29 mouse cellular contexts compared by ENCODE assay signal in genomic region chr1:68424336-68424983, GRCm38 (mm10).
DNase-seq lines count a peak whose midpoint lies in the region; ATAC-seq and TF ChIP-seq lines count a peak whose summit lies in the region.
"Had no signal": no experiment of that assay in that cellular context is flagged by ENCODE, and none has a peak within 500 bp of the region (broad histone marks: within the 10 kb centered on the region; RNA-seq: fewer than 3 reads in every experiment).

No protein-coding gene starts in this region.

- no peaks in the 10 kb centered on the region for H3K9me3 ChIP-seq in embryonic facial prominence, embryonic 11.5 days (replicated peaks; ENCODE audit: control insufficient read depth, low read length)
- H3K9me3 ChIP-seq in embryonic facial prominence, embryonic 10.5 days: no peaks in the 10 kb centered on the region
- H3K9me3 ChIP-seq in kidney, embryonic 15.5 days (replicated peaks): no peaks in the 10 kb centered on the region
- no peaks in the 10 kb centered on the region for H3K9me3 ChIP-seq in kidney, embryonic 14.5 days (ENCODE audit: control insufficient read depth, low read length)
- no peaks in the 10 kb centered on the region for H3K9me3 ChIP-seq in midbrain, embryonic 11.5 days (ENCODE audit: control insufficient read depth, low read length)
- H3K9me3 ChIP-seq in midbrain, postnatal 0 days (ENCODE audit: low read length): no peaks in the 10 kb centered on the region
- H3K9me3 ChIP-seq: embryonic facial prominence, embryonic 15.5 days; forebrain, embryonic 13.5 days; hindbrain, embryonic 10.5 days; limb, embryonic 15.5 days; liver, embryonic 13.5 days; midbrain, embryonic 15.5 days; neural tube, embryonic 12.5 days had no signal

- H3K27me3 ChIP-seq in embryonic facial prominence, embryonic 11.5 days (ENCODE audit: control insufficient read depth, insufficient read depth, low read length): no peaks in the 10 kb centered on the region
- H3K27me3 ChIP-seq in embryonic facial prominence, embryonic 10.5 days (replicated peaks; ENCODE audit: low read depth, poor library complexity, severe bottlenecking): no peaks in the 10 kb centered on the region
- no peaks in the 10 kb centered on the region for H3K27me3 ChIP-seq in kidney, embryonic 15.5 days
- no peaks in the 10 kb centered on the region for H3K27me3 ChIP-seq in kidney, embryonic 14.5 days (ENCODE audit: control insufficient read depth, insufficient read depth, low read length)
- H3K27me3 ChIP-seq in midbrain, embryonic 11.5 days (ENCODE audit: control insufficient read depth, insufficient read depth, low read length): no peaks in the 10 kb centered on the region
- no peaks in the 10 kb centered on the region for H3K27me3 ChIP-seq in midbrain, postnatal 0 days (ENCODE audit: insufficient read depth, low read length)
- H3K27me3 ChIP-seq in cerebellum, adult 2 months (ENCODE audit: control insufficient read depth, insufficient read depth, low read length): no peaks in the 10 kb centered on the region
- H3K27me3 ChIP-seq: embryonic facial prominence, embryonic 15.5 days; forebrain, embryonic 13.5 days; limb, embryonic 15.5 days; liver, embryonic 13.5 days; midbrain, embryonic 15.5 days; neural tube, embryonic 12.5 days had no signal

- 66% methylated on average over 5 of the region's 5 CpGs for WGBS in embryonic facial prominence, embryonic 11.5 days
- WGBS in embryonic facial prominence, embryonic 10.5 days: 77% methylated on average over 5 of the region's 5 CpGs
- WGBS in kidney, embryonic 15.5 days: 40% methylated on average over 5 of the region's 5 CpGs
- WGBS in kidney, embryonic 14.5 days: 39% methylated on average over 5 of the region's 5 CpGs
- WGBS in midbrain, embryonic 11.5 days: 81% methylated on average over 5 of the region's 5 CpGs
- WGBS in midbrain, postnatal 0 days: 70% methylated on average over 5 of the region's 5 CpGs
- 92% methylated on average over 5 of the region's 5 CpGs for WGBS in cerebellum, adult 2 months

- H3K36me3 ChIP-seq in embryonic facial prominence, embryonic 11.5 days (replicated peaks; ENCODE audit: control insufficient read depth, insufficient read depth, low read depth, low read length): no peaks in the 10 kb centered on the region
- H3K36me3 ChIP-seq in embryonic facial prominence, embryonic 10.5 days (replicated peaks): no peaks in the 10 kb centered on the region
- H3K36me3 ChIP-seq in kidney, embryonic 15.5 days: no peaks in the 10 kb centered on the region
- no peaks in the 10 kb centered on the region for H3K36me3 ChIP-seq in kidney, embryonic 14.5 days (ENCODE audit: control insufficient read depth, insufficient read depth, low read length)
- H3K36me3 ChIP-seq in midbrain, embryonic 11.5 days (ENCODE audit: control insufficient read depth, insufficient read depth, low read length): no peaks in the 10 kb centered on the region
- no peaks in the 10 kb centered on the region for H3K36me3 ChIP-seq in midbrain, postnatal 0 days (ENCODE audit: insufficient read depth, low read length)
- H3K36me3 ChIP-seq: embryonic facial prominence, embryonic 15.5 days; hindbrain, embryonic 10.5 days; limb, embryonic 15.5 days; liver, embryonic 13.5 days; midbrain, embryonic 15.5 days; neural tube, embryonic 12.5 days had no signal

- H3K4me2 ChIP-seq in embryonic facial prominence, embryonic 11.5 days (ENCODE audit: low read depth, low read length): no peak overlapping the region
- H3K4me2 ChIP-seq in kidney, embryonic 15.5 days: no peak overlapping the region
- no peak overlapping the region for H3K4me2 ChIP-seq in kidney, embryonic 14.5 days (replicated peaks; ENCODE audit: low read depth, low read length)
- H3K4me2 ChIP-seq in midbrain, embryonic 11.5 days: no peak overlapping the region
- no peak overlapping the region for H3K4me2 ChIP-seq in midbrain, postnatal 0 days (ENCODE audit: low read depth, low read length, poor library complexity, severe bottlenecking)
- H3K4me2 ChIP-seq: embryonic facial prominence, embryonic 15.5 days; forebrain, embryonic 13.5 days; limb, embryonic 15.5 days; liver, embryonic 13.5 days; midbrain, embryonic 15.5 days; neural tube, embryonic 12.5 days had no signal

- no peak overlapping the region for H3K27ac ChIP-seq in embryonic facial prominence, embryonic 11.5 days (replicated peaks; ENCODE audit: low read depth, low read length)
- no peak overlapping the region for H3K27ac ChIP-seq in embryonic facial prominence, embryonic 10.5 days (replicated peaks)
- H3K27ac ChIP-seq in kidney, embryonic 15.5 days: no peak overlapping the region
- H3K27ac ChIP-seq in kidney, embryonic 14.5 days (ENCODE audit: low read depth, low read length): no peak overlapping the region
- no peak overlapping the region for H3K27ac ChIP-seq in midbrain, embryonic 11.5 days (ENCODE audit: low read depth, low read length)
- no peak overlapping the region for H3K27ac ChIP-seq in midbrain, postnatal 0 days (ENCODE audit: low read depth, low read length)
- no peak overlapping the region for H3K27ac ChIP-seq in cerebellum, adult 2 months (ENCODE audit: insufficient read depth, low read length)
- H3K27ac ChIP-seq: embryonic facial prominence, embryonic 15.5 days; forebrain, embryonic 13.5 days; hindbrain, embryonic 10.5 days; layer of hippocampus, adult 2 months; limb, embryonic 15.5 days; liver, embryonic 13.5 days; midbrain, embryonic 15.5 days; neural tube, embryonic 12.5 days had no signal

- H3K4me1 ChIP-seq in embryonic facial prominence, embryonic 11.5 days (ENCODE audit: control insufficient read depth, insufficient read depth, low read length): no peaks in the 10 kb centered on the region
- H3K4me1 ChIP-seq in embryonic facial prominence, embryonic 10.5 days: no peaks in the 10 kb centered on the region
- no peaks in the 10 kb centered on the region for H3K4me1 ChIP-seq in kidney, embryonic 15.5 days
- no peaks in the 10 kb centered on the region for H3K4me1 ChIP-seq in kidney, embryonic 14.5 days (ENCODE audit: control insufficient read depth, insufficient read depth, low read length)
- H3K4me1 ChIP-seq in midbrain, embryonic 11.5 days (ENCODE audit: control insufficient read depth, insufficient read depth, low read length): no peaks in the 10 kb centered on the region
- no peaks in the 10 kb centered on the region for H3K4me1 ChIP-seq in midbrain, postnatal 0 days (ENCODE audit: insufficient read depth, low read length)
- no peaks in the 10 kb centered on the region for H3K4me1 ChIP-seq in cerebellum, adult 2 months (ENCODE audit: control insufficient read depth, insufficient read depth, low read length)
- H3K4me1 ChIP-seq: embryonic facial prominence, embryonic 15.5 days; forebrain, embryonic 13.5 days; hindbrain, embryonic 10.5 days; limb, embryonic 15.5 days; liver, embryonic 13.5 days; midbrain, embryonic 15.5 days; neural tube, embryonic 12.5 days had no signal

- no peak overlapping the region for H3K9ac ChIP-seq in embryonic facial prominence, embryonic 11.5 days (replicated peaks; ENCODE audit: low read length)
- H3K9ac ChIP-seq in kidney, embryonic 15.5 days: no peak overlapping the region
- no peak overlapping the region for H3K9ac ChIP-seq in kidney, embryonic 14.5 days (ENCODE audit: low read depth, low read length)
- H3K9ac ChIP-seq in midbrain, embryonic 11.5 days (ENCODE audit: low read length): no peak overlapping the region
- no peak overlapping the region for H3K9ac ChIP-seq in midbrain, postnatal 0 days (replicated peaks; ENCODE audit: low read length, poor library complexity, severe bottlenecking)
- H3K9ac ChIP-seq: embryonic facial prominence, embryonic 15.5 days; forebrain, embryonic 13.5 days; limb, embryonic 15.5 days; liver, embryonic 13.5 days; midbrain, embryonic 15.5 days; neural tube, embryonic 12.5 days had no signal

- no peak for TF ChIP-seq CTCF in midbrain, postnatal 0 days (IDR thresholded peaks at IDR 0.05)
- TF ChIP-seq CTCF in cerebellum, adult 2 months (IDR thresholded peaks at IDR 0.05; ENCODE audit: borderline replicate concordance, insufficient read depth, low read depth, low read length): no peak

- no peak for TF ChIP-seq POLR2A in cerebellum, adult 2 months (IDR thresholded peaks at IDR 0.05; ENCODE audit: borderline replicate concordance, insufficient read depth, low read length)

- no peak overlapping the region for H3K4me3 ChIP-seq in embryonic facial prominence, embryonic 11.5 days (ENCODE audit: low read depth, low read length)
- H3K4me3 ChIP-seq in embryonic facial prominence, embryonic 10.5 days: no peak overlapping the region
- H3K4me3 ChIP-seq in kidney, embryonic 15.5 days (replicated peaks): no peak overlapping the region
- H3K4me3 ChIP-seq in kidney, embryonic 14.5 days (ENCODE audit: low read length): no peak overlapping the region
- H3K4me3 ChIP-seq in midbrain, embryonic 11.5 days (ENCODE audit: low read depth, low read length): no peak overlapping the region
- no peak overlapping the region for H3K4me3 ChIP-seq in midbrain, postnatal 0 days (ENCODE audit: low read depth, low read length)
- no peak overlapping the region for H3K4me3 ChIP-seq in cerebellum, adult 2 months (replicated peaks; ENCODE audit: insufficient read depth, low read depth, low read length)
- H3K4me3 ChIP-seq: embryonic facial prominence, embryonic 15.5 days; forebrain, embryonic 13.5 days; hindbrain, embryonic 10.5 days; layer of hippocampus, adult 2 months; limb, embryonic 15.5 days; liver, embryonic 13.5 days; midbrain, embryonic 15.5 days; neural tube, embryonic 12.5 days had no signal

- peak; percentile 7 for DNase-seq in embryonic facial prominence, embryonic 11.5 days (ENCODE audit: low spot score)
- DNase-seq in embryonic facial prominence, embryonic 10.5 days (ENCODE audit: low spot score): no peak
- DNase-seq in midbrain, embryonic 11.5 days (ENCODE audit: low spot score, missing footprints): peak; percentile 76
- DNase-seq in midbrain, postnatal 0 days (ENCODE audit: low spot score): no peak
- DNase-seq in Muller cell, postnatal 12 days (ENCODE audit: inconsistent ontology term): peak; percentile 22
- no peak for DNase-seq in cerebellum, adult 2 months
- DNase-seq: adrenal gland, postnatal 25 days; cerebellum, adult 18-20 months; cerebellum, postnatal 25 days; embryo, embryonic 11 days; gastrocnemius, postnatal 14 days; heart, postnatal 14 days; kidney, adult 18-20 months; kidney, postnatal 14 days; liver, embryonic 13.5 days; lung, adult 18-20 months; lung, postnatal 10 days; right cerebral cortex, postnatal 14 days; thymus, adult 18-20 months; thymus, postnatal 36 days had no signal

- no peak; the same call in 1 of the 2 replicates for ATAC-seq in embryonic facial prominence, embryonic 11.5 days (replicated peaks; ENCODE audit: insufficient number of reproducible peaks, low FRiP score, low TSS enrichment, low read depth)
- ATAC-seq in kidney, embryonic 15.5 days (replicated peaks; ENCODE audit: low FRiP score): peak; percentile 60
- no peak for ATAC-seq in kidney, embryonic 14.5 days (ENCODE audit: low FRiP score, low TSS enrichment)
- no peak for ATAC-seq in midbrain, embryonic 11.5 days (ENCODE audit: low FRiP score)
- ATAC-seq in midbrain, postnatal 0 days (ENCODE audit: low FRiP score): no peak
- ATAC-seq: forebrain, embryonic 13.5 days; midbrain, embryonic 15.5 days had no signal

Comparison
In these comparisons a context has a peak if more than half of its experiments do, and no peak if none do; other contexts are left out.
1. DNase-seq: peak in embryonic facial prominence, embryonic 11.5 days (single experiment), midbrain, embryonic 11.5 days (single experiment) and Muller cell, postnatal 12 days (single experiment); none in embryonic facial prominence, embryonic 10.5 days (single experiment), midbrain, postnatal 0 days (single experiment) and cerebellum, adult 2 months (0 of 2).